Mouse (Mus musculus): ENCODE results near the gene Hbb-bs.
"Not testable (repeated sequence)": the region's sequence is repeated elsewhere in the genome, so short reads cannot be mapped to it uniquely, and the experiment has no call there.

Gene Hbb-bs

GRCm38 (mm10) chr7:103810746-103811145 is 17.1 kb downstream of the Hbb-bs start:
- DNase-seq, result no peak

DNA sequence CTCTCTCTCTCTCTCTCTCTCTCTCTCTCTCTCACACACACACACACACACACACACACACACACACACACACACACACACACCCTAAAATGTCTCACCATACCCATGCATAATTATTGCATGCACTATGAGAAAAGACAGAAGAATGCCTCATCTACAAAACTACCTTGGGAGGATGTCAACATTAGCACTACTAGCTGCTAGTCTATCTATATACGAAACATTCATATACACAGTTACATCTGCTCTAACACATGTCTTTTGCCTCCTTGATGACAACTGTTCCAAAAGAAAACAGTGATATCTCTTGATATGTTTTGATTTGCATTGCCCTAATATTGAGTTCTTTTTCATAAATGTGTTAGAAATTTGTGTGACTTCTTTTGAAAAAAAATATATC is 17.6 kb downstream of the Hbb-bs start:
- DNase-seq, result no peak

- no peak for DNase-seq
Measured at GRCm38 (mm10) chr7:103809801-103810155, 18.1 kb downstream of the Hbb-bs start.

DNA sequence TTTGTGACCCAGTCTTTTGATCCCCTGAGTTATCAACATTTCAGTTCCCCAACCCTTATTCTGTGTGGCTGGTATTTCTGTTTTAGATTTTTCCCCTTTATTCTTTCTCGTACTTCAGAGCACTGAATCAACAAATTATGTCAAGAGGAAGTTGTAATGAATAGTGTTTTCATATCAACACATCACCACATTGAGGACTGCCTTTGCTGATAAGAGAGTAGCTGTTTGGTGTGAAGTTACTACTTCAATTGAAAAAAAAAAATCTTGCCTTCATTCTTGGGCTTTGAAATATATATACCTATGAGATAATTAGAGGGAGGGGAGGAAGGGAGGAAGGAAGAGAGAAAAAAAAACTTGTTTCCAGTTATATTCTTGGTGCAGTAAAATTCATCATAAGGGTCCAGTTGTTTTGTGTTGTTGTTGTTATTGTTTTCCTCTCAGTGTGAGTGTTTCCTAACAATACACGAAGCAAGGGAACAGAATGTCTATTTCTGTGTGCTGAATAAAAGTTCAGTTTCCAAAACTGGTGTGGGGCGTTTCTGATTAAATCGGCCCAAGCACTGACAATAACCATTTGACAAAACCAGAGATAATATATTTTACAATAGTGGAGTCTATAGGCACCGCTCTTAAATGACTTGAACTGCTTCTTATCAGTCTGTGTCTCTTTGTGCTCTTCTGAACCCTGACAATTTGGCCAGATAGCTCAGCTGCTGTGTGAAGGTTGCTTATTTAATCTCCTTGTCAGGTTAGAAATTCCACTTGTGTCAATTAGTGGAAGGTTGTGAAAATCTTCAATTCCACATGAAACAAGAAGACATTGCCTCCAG is 18.7 kb downstream of the Hbb-bs start:
- no peak for DNase-seq

- not testable (repeated sequence) for DNase-seq
Measured at GRCm38 (mm10) chr7:103808120-103808519, 19.8 kb downstream of the Hbb-bs start.

DNA sequence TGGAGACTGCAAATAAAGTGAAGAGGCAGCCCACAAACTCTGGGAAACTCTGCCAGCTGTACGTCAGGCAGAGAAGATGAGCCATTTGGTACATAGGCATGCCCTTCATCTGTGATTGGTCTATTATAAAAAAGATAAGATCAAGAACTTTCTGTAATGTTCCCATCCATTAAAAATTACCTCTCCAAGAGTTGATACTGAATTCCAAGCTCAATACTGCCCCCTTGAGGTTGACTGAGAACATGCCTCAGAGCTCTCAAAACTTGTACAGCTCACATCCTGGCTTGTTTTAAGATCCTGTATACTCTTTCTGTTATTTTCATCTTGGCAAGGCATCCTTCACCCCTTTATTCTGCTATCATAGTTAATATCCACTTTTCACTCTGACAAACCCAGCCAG is 21.0 kb downstream of the Hbb-bs start:
- DNase-seq, result no peak

DNA sequence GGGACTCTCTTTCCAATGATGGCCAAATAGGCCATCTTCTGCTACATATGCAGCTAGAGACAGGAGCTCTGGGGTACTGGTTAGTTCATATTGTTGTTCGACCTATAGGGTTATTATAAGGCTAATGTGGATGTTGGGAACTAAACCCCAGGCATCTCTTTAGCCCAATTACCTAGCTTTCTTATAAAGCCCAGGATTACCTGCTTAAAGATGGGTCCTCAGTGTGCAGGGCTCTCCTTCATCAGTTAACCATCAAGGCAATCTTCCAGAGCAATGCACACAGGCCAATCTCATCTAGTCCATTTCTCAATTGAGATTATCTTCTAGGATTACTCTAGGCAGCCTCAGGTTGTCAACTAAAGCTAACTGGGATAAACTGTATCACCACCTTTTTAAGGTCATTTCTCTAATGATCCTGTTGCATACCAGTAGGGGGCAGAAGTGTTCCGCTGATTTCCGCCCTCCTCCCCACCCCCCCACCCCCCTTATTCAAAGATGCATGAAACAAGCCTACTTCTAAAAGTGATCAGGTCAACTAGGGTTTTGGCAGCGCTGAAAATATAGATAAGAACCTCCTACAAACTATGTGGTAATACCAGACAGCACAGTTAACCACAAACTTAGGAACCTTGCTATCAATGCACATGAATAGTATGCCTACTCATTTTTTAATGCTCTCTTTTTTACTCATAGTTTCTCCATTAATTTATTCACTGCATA is 35.1 kb downstream of the Hbb-bs start:
- DNase-seq, result no peak

DNA sequence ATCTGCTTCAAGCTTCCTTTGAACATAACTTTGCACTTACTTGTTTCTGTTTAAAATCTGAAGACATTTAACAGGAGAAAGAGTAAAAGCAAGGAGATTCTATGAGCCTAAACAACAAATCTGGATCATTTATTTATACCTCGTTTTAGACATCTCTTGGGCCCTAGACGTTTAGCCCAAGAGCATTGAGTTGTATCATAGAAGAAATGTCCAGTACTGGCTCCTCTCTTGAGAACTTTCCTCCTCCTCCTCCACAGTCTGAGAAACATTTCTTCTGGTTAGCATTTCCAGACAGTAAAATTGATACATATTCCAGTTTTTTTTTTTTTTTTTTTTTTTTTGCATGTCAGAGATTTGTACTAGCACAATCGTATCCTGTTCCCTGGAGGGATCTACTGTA is 36.2 kb downstream of the Hbb-bs start, which contains the start of gene Olfr67:
Olfr67 (minus strand) TSS at position 101 of the 400 bp plus-strand sequence.
- DNase-seq, result no peak

- no peak for DNase-seq
Measured at GRCm38 (mm10) chr7:103779598-103779997, 48.3 kb downstream of the Hbb-bs start, which contains the start of gene Olfr68. Gene Olfr68 (minus strand): TSS chr7:103779698.

GRCm38 (mm10) chr7:103777652-103778051 is 50.2 kb downstream of the Hbb-bs start:
- not testable (repeated sequence) for DNase-seq

All from lung, postnatal 36 days (tissue).